Mouse (Mus musculus): ENCODE measurements around the gene Prg3. TPM values are rescaled to one million over a fixed set of nuclear protein-coding genes. Genes with fewer than 3 reads are reported as not detected.

Gene Prg3
- total and polyA plus RNA-seq, 2 experiments from 2014 or later: not detected

DNA sequence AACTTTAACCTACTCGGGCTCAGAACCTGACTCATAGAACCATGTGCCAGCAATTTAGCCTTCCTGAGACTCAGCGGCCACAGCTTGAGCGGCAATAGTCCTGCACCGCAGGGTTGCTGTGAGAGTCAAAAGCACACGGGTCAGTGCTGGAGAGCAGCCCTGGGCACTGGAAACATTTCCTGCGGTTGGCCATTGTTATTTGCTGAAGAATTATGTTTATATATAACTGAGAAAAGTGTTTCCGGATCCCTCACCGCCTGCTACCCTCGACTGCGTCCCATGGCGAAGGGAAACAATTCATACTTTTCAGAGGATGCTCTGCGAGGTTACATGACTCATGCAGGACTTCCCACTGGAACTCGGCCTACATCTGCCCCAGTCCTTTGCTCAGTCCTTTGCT is 13.5 kb downstream of the Prg3 start:
- Histone ChIP-seq H3K27me3 (ENCODE audit: insufficient read depth, low read length) (no peaks in the 10 kb centered on the region), H3K4me2 (ENCODE audit: low read depth, low read length, poor library complexity, severe bottlenecking) (no peak overlapping the region), H3K4me3 (ENCODE audit: low read depth, low read length) (no peak overlapping the region), H3K27ac (ENCODE audit: low read depth, low read length) (no peak overlapping the region), H3K9me3 (ENCODE audit: low read length) (no peaks in the 10 kb centered on the region), H3K9ac (replicated peaks; ENCODE audit: low read length, poor library complexity, severe bottlenecking) (no peak overlapping the region), H3K4me1 (ENCODE audit: insufficient read depth, low read length) (no peaks in the 10 kb centered on the region), H3K36me3 (ENCODE audit: insufficient read depth, low read length) (no peaks in the 10 kb centered on the region)
- no peak for DNase-seq (ENCODE audit: low spot score)
- 66% methylated on average over 13 of the region's 13 CpGs for WGBS
- no peak for ATAC-seq (ENCODE audit: low FRiP score)
- no peak for TF ChIP-seq CTCF (IDR thresholded peaks at IDR 0.05)

DNA sequence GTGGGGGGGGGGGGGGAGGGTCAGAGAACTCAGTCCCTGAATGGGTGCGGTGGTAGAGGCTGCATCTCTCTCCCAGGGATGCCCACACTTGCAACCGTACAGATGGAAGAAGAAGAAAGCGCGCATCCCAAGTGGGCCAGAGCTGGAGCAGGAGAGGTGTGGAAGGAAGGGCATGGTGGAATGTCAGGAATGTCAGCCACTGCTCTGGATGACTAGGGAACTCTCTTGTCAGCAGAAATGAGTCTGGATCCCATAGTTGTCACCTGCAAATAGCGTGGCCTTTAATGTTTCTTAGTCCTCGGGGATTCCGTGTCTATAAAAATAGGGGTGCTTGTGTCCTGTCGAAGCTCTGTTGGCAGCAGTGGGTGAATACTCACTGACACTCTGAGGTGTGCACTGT is 14.6 kb downstream of the Prg3 start:
- 90% methylated on average over 8 of the region's 8 CpGs for WGBS
- no peak for TF ChIP-seq CTCF (IDR thresholded peaks at IDR 0.05)
- H3K4me3 ChIP-seq (ENCODE audit: low read depth, low read length): no peak overlapping the region
- ATAC-seq (ENCODE audit: low FRiP score) (no peak), DNase-seq (ENCODE audit: low spot score) (no peak)
- no peak overlapping the region for H3K9ac ChIP-seq (replicated peaks; ENCODE audit: low read length, poor library complexity, severe bottlenecking)
- H3K27me3 ChIP-seq (ENCODE audit: insufficient read depth, low read length): no peaks in the 10 kb centered on the region
- no peak overlapping the region for H3K27ac ChIP-seq (ENCODE audit: low read depth, low read length)
- no peaks in the 10 kb centered on the region for H3K36me3 ChIP-seq (ENCODE audit: insufficient read depth, low read length)
- H3K4me1 ChIP-seq (ENCODE audit: insufficient read depth, low read length): no peaks in the 10 kb centered on the region
- H3K4me2 ChIP-seq (ENCODE audit: low read depth, low read length, poor library complexity, severe bottlenecking): no peak overlapping the region
- no peaks in the 10 kb centered on the region for H3K9me3 ChIP-seq (ENCODE audit: low read length)

DNA sequence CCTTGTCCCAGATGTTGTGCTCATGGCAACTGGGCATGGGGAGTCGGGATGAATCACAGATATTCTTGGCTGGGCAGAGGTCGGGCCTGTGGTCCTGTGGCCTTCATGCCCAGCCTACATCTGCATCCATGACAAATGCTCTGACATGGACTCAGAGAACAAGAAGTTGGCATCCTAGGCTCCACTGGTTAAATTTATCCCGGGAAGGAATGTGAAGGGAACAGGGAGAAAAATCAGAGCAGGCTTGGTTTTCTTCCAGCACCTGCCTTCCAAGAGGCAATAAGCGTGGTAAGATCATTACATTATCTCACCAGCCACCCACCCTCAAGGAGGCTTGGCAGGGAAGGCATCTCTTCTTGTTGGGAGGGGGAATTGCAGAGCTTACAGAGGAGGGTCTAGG is 16.3 kb downstream of the Prg3 start:
- 87% methylated on average over 4 of the region's 4 CpGs for WGBS
- no peak overlapping the region for H3K9ac ChIP-seq (replicated peaks; ENCODE audit: low read length, poor library complexity, severe bottlenecking)

DNA sequence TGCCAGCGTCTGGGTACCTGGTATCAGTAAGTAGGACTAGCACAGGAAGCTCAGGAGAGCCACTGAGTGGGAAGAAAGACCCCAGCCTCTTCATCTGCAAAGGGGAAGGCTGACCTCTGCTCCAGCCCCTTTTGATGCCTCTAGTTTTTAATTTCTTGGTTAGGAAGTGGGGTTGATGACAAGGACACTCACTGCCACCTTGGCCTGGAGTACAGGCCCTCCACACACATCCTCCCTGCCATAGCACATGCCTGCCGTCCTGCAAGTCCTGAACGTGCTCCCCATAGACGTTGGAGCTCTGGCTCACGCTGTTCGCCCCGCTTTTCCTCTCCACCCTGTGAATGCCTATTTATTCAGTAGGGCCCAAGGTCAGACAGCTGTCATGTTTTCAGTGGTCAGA is 18.6 kb downstream of the Prg3 start:
- Histone ChIP-seq H3K4me3 (ENCODE audit: low read depth, low read length) (no peak overlapping the region), H3K36me3 (ENCODE audit: insufficient read depth, low read length) (no peaks in the 10 kb centered on the region), H3K27me3 (ENCODE audit: insufficient read depth, low read length) (no peaks in the 10 kb centered on the region), H3K4me1 (ENCODE audit: insufficient read depth, low read length) (no peaks in the 10 kb centered on the region), H3K9ac (replicated peaks; ENCODE audit: low read length, poor library complexity, severe bottlenecking) (no peak overlapping the region), H3K9me3 (ENCODE audit: low read length) (no peaks in the 10 kb centered on the region), H3K4me2 (ENCODE audit: low read depth, low read length, poor library complexity, severe bottlenecking) (no peak overlapping the region), H3K27ac (ENCODE audit: low read depth, low read length) (no peak overlapping the region)
- DNase-seq (ENCODE audit: low spot score) (no peak), ATAC-seq (ENCODE audit: low FRiP score) (no peak)
- TF ChIP-seq CTCF (IDR thresholded peaks at IDR 0.05): no peak
- 85% methylated on average over 7 of the region's 7 CpGs for WGBS

More for the DNA sequence above, 16.3 kb downstream of the Prg3 start:
- no peaks in the 10 kb centered on the region for H3K27me3 ChIP-seq (ENCODE audit: insufficient read depth, low read length)
- no peaks in the 10 kb centered on the region for H3K36me3 ChIP-seq (ENCODE audit: insufficient read depth, low read length)
- DNase-seq (ENCODE audit: low spot score): no peak
- no peak for ATAC-seq (ENCODE audit: low FRiP score)
- H3K9me3 ChIP-seq (ENCODE audit: low read length): no peaks in the 10 kb centered on the region
- no peak for TF ChIP-seq CTCF (IDR thresholded peaks at IDR 0.05)
- H3K27ac ChIP-seq (ENCODE audit: low read depth, low read length): no peak overlapping the region
- H3K4me1 ChIP-seq (ENCODE audit: insufficient read depth, low read length): no peaks in the 10 kb centered on the region
- no peak overlapping the region for H3K4me3 ChIP-seq (ENCODE audit: low read depth, low read length)
- no peak overlapping the region for H3K4me2 ChIP-seq (ENCODE audit: low read depth, low read length, poor library complexity, severe bottlenecking)

DNA sequence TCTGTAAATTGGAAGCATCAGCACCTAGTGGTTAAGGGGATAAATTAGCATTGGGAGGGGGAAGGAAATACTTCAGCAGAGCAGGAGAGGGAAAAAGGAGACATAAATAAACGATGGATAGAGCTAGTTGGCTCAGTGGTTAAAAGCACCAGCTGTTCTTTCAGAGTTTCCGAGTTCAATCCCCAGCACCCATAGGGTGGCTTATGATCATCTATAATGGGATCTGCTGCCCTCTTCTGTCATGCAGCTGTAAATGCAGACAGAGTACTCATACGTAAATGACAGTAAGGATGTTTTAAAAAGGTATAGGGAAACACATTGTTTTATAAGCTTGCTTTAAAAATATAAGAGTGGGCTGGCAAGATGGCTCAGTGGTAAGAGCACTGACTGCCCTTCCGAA is 19.7 kb downstream of the Prg3 start:
- no peaks in the 10 kb centered on the region for H3K9me3 ChIP-seq (ENCODE audit: low read length)
- no peak overlapping the region for H3K4me3 ChIP-seq (ENCODE audit: low read depth, low read length)
- H3K9ac ChIP-seq (replicated peaks; ENCODE audit: low read length, poor library complexity, severe bottlenecking): no peak overlapping the region
- H3K4me1 ChIP-seq (ENCODE audit: insufficient read depth, low read length): no peaks in the 10 kb centered on the region
- 23% methylated on average over 4 of the region's 4 CpGs for WGBS
- peak; percentile 69 for TF ChIP-seq CTCF (IDR thresholded peaks at IDR 0.05)
- DNase-seq (ENCODE audit: low spot score) (peak; percentile 17), ATAC-seq (ENCODE audit: low FRiP score) (no peak)
- H3K27ac ChIP-seq (ENCODE audit: low read depth, low read length): no peak overlapping the region
- H3K36me3 ChIP-seq (ENCODE audit: insufficient read depth, low read length): no peaks in the 10 kb centered on the region
- H3K4me2 ChIP-seq (ENCODE audit: low read depth, low read length, poor library complexity, severe bottlenecking): no peak overlapping the region
- no peaks in the 10 kb centered on the region for H3K27me3 ChIP-seq (ENCODE audit: insufficient read depth, low read length)

DNA sequence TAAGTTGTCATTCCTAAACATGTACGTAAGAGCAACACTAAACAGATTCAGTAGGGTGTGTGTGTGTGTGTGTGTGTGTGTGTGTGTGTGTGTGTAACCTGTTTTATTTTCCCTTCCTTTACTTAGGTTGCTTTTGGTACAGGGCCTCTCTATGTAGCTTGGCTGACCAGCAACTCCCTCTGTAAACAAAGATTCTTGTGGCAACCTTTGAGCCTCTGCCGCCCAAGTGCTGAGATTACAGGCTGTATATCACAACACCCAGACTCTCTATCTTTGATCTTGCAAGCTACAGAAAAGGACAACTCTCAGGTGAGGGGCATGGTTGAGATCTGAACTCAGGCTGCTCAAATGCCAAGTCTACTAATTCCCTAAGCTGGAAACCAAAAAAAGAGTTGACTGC is 21.2 kb downstream of the Prg3 start:
- Histone ChIP-seq H3K9me3 (ENCODE audit: low read length) (no peaks in the 10 kb centered on the region), H3K27ac (ENCODE audit: low read depth, low read length) (no peak overlapping the region), H3K27me3 (ENCODE audit: insufficient read depth, low read length) (no peaks in the 10 kb centered on the region), H3K4me3 (ENCODE audit: low read depth, low read length) (no peak overlapping the region), H3K4me1 (ENCODE audit: insufficient read depth, low read length) (no peaks in the 10 kb centered on the region), H3K36me3 (ENCODE audit: insufficient read depth, low read length) (no peaks in the 10 kb centered on the region), H3K9ac (replicated peaks; ENCODE audit: low read length, poor library complexity, severe bottlenecking) (no peak overlapping the region), H3K4me2 (ENCODE audit: low read depth, low read length, poor library complexity, severe bottlenecking) (no peak overlapping the region)
- 78% methylated on average over 2 of the region's 2 CpGs for WGBS
- no peak for ATAC-seq (ENCODE audit: low FRiP score)
- DNase-seq (ENCODE audit: low spot score): no peak
- TF ChIP-seq CTCF (IDR thresholded peaks at IDR 0.05): no peak

All from midbrain, postnatal 0 days (tissue).